Mouse (Mus musculus) natural killer cell, adult 2 months (primary cell): Measurements from ENCODE around the gene Scrn2.

Source experiments
- DNase-seq, 2 experiments: peaks; one replicate each; pipeline ENCODE4 v3.0.0; 2022; ENCODE audit warnings: low spot score in 2 of 2

The Scrn2 gene

DNA sequence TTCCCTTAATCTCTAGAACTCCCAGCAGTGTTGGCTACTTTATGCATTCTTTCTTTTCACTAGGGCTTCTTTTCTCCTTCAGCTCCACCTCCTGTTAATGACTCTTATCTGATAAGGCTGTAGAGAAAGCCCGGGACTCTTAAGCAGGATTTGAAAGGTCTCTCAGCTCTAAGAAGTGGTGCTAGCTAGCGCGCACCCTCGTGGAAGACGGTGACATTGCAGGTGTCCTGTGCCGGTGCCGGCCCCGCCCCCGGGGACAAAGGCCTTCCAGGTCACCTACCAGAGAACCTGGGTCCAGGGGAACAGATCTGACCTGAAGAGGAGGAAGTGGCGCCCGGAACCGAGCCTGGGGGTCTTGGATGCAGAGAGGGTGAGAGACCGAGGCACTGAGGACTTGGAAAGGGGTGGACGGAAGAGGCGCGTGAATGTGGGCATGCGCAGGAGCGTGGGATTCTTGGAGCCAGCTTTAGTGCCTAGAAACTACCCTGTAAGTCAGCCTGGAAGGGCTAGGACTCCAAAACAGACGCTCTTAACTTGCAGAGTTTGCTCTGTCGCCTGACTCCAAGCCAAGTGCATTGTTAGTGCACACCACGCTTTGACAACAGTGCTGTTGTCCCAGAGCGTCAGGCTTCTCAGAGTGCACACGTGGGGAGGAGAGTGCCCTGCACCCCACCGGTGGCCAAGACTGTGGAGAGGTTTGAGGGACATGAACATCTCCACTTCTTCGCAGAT lies at the start of gene Scrn2:
Gene Scrn2, plus strand, starts transcription at position 253 of the 732 bp plus-strand sequence.
- peak; percentile 81 to 85 for DNase-seq

DNA sequence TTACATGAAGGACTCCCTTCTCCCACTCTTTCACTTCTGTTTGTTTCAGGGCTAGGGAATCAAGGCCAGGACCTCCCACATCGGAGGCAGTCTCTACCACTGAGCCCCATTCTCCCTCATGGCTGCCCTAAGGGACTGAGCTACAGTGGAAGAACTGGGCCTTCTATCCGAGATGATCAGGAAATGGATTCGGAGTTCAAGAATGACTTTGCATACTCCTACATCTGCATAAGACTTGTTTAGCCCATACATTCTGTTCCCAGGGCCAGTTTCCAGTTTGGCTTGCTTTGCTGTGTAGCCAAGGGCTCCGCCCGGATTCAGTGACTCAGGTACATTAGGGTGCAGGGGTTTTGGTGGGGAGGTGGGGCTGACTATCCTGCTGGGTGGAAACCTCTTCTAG lies 49.7 kb upstream of the Scrn2 start:
- no peak for DNase-seq

DNA sequence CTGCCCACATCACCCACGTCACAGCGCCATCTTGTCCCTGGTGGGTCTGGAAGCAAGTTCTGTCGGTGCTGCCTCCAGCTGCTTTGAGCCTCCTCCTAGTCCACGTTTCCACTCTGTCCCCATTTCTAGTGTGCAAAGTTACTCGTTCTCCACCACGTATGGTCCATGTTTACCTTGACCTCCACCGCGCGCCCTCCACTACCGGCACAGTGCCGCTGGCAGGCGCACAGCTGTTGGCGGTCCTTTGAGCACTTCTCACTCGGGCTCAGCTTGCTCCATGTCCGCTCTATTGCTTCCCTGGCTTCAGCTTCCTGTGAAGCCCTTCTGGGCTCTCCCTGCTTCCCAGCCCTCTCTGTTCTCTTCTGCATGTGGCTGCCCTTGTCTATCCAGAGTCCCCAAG lies 48.3 kb upstream of the Scrn2 start:
- no peak for DNase-seq

DNA sequence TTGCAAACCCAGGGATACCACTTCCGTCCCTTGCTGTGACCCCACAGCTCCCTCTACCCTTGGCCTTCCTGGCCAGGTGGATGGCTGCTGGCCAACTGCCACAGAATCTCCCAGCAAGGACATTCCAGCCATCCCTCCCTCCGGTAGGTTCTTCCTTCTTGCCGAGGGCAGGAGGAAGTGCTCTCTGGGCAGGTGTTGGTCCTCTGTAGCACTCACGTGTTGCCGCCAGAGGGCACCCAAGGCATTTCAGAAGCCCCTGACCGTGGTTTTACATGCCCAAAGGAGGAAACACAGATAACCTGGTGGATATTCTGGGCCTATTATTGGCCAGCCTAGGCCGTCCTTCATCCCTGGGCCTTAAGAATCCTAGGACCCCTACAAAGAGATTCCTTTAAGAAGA lies 47.4 kb upstream of the Scrn2 start:
- peak; percentile 77 to 87 for DNase-seq

DNA sequence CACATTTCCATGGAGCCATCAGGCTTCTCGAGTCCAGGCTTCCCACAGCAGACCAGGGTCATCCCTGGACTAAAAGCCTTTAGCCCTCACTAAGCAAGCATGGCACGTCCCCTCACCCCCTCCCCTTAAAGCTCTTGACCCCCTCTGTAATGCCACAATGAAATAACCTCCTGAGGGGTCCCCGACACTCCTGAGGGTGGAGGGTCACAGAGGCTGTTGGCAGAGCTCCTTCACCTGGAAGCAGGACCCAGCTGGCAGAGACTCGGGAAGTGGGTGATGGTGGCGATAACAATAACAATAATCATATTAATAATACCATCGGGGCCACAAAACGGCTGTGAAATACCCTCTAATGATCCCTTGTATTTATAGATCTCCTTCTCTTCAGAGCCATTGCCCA lies 46.9 kb upstream of the Scrn2 start, which contains the start of gene Sp2:
Gene Sp2, minus strand, starts transcription at position 101 of the 400 bp plus-strand sequence.
- DNase-seq, result no peak

DNA sequence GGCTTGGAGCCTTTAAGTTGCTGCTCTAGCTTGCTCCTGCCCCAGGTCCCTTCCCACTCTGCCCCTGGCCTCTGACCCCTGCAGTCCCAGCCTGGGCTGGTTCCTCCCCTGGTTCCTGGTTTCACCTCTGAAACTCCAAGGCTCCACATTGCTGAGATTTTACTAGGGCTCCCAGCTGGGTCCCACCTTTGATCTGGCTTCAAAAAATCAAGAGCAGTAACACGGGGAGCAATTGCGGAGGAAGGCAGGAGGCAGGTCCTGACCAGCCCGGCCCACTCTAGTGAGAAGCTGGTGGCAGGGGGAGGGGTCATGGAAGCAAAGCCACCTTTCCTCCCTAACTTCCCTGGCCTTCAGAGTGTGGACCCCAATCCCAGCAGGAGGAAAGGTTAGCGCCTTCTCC lies 44.8 kb upstream of the Scrn2 start:
- DNase-seq, result no peak

DNA sequence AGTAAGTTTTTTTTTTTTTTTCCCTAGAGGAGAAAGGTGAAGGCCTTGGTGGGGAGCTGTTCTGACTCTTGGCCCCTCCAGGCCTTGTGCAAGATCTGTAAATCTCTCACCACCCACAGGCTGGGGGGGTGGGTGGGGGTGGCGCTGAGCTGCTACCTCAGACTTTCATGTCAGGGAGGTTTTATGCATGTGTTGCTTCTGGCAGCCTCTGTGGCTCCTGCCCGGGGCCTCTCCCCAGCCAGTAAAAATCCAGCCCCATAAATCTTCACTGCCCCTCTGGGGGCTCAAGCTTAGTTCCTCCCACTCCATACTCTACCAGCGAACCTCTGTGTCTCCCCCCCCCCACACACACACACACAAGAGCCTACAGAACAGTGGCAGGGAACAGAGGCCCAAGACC lies 43.3 kb upstream of the Scrn2 start:
- DNase-seq, result no peak

DNA sequence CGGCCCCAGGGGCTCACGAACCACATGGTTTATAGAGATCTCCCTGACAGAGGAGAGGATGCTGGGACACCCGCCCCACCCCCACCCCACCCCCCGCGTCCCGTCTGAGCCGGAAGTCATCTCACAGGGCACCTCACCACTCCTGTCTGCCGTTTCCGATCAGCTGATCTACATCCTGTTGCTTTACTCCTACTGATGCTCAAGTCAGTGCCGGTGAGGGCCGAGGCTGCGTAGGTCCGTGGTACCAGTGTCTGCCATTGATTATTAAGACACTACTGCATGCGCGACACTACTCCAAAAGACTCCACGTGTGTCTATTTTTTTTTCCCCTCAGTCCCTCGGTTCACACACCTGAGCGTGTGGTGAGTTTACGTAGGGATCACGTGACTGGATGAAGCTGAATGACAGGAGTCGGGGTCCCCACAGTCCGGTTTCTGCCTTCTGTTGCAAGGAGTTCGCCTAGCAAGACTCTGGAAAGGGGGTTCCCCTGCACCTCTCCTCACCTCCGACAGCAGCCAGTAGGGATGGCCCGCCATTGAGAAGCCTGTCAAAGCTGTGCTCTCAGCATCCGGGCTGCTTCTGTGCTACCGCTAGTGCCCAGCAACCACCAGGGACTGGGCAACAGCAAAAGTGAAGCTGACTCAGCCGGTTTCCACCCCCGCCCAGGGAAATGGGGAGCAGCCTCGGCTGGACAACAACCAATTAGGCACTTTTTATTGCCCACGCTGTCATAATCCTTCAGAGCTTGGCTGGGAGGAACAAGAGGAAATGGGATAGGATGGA lies 41.7 kb upstream of the Scrn2 start:
- peak; percentile 80 to 81 for DNase-seq

DNA sequence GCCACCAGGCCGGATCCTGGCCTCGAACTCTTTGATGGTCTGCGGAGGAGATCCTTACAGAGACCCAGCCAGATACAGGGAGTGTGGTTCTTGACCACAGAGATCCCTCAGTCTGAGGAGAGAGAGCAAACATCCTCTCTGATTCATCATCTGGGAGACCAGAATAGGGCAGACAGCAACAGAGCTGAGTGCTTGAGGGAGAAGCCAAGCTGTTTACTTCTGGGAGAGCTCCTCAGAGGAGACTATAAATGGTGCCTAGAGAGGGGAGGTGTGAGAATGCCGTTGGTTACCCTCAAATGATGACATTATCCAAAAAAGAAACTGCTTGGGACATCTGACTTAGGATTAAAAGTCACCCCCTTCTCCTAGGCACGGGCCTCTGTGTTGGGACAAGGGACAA lies 38.2 kb upstream of the Scrn2 start:
- DNase-seq, result no peak

DNA sequence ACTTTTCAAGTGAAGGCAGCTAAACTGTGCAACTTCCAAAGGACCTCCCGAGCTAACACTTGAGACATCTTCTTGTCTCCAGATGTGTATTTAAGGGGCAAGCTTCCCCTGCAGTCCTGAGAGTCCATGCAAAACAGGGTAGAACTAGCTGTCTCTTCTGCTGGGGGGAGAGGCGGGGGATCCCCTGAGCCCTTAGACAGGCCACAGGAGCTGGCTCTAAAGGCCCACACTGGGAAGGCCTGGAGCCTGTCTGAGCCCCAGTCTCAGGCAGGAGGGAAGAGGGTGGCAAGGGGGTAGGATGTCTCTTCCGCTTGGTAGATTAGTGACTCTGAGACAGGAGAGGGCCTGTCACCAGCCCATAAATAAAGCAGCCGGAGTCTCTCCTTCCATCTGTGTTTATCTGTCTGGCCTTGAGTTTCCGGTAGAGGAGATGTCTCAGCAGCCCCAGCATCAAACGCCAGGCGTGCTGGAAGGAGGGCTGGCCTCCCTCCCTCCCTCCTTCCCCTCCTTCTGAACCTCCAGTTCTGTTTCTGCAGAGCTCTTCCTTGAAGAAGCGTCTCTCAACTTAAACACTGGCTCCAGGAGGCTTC lies 36.9 kb upstream of the Scrn2 start:
- no peak for DNase-seq

DNA sequence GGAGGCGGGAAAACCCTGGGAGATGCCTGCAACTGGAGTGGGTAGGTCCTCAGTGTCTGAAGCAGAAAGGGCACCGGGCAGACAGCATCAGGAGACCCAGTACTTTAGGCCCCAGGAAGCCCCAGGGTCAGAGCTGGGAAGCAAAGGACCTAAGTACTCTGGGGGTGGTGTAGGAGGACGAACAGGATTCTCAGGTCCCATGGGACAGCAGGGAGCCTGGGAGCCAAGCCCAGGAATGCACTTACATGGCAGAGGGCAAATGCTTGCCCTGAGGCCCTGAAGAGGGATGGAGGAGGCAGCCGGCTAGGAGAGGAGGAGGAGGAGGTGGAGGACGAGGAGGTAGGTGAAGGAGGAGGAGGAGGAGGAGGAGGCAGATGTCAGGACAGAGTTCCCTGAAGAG lies 34.7 kb upstream of the Scrn2 start:
- no peak for DNase-seq

DNA sequence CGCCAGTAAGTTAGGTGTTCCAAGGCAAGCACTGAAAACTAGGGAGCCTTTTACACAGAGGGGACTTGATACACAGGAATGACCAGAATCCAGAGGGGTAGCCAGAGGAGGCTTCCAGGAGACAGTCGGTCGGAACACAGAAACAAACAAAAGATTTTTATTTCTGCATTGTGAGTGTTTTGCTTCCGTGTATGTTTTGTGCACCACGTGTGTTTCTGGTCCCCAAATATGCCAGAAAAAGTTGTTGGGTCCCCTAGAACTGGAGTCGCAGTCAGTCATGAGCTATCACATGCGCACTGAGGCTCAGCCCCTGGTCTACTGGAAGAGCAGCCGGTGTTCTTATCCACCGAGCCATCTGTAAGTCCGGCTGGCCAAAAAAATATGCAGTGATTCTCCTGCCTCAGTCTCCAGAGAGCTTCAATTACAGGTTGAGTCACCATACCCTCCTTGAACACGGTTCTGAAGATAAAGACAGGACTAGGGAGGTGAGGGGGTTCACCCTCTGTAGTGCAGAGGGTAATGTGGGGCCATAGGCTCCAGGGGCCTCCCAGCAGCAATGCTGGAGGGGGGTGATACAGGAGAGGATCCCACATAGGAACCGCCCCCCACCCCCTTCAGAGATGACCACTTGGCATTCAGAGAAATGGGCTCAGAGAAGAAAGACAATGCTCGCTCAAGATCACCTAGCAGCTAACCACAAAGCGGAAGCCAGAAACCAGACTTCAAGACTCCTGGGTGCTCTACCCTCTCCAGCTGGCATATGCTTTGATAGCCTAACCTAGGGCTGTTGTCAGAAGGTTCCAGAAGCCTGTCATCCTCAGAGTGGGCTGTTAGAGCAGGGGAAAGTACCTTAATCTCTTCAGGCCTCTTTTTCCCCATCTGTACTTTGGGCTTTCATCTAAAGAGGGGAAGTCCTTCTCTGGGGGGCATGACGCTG lies 33.6 kb upstream of the Scrn2 start:
- peak; percentile 55 to 62 for DNase-seq

DNA sequence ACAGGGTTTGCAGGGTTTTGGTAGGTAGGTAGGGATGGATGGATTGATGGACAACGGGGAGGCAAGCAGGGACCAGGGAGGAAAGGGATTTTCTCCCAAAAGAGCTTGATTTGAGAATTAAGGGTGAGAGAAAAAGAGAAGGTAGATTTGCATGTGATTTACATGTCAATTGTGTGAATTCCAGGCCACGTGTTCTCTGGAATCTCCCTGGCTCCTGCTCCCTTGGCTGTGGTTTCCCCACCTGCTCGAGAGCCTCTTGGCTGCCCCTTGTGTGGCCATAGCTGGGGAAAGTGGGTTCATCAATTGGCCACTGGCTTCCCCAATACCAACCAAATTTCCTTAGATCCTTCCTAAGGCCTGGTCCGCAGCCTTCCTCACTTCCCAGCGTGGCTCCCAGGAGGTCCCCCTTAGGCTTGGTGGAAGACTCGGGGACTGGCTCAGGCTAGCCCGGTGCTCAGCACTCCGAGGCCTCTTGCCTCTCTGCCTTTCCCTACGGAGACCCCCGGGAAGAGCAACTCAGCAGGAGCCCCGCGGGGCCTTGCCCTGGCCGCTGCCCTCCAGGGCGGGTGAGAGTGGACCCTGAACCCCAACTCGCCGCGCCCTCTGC lies 32.9 kb upstream of the Scrn2 start:
- no peak for DNase-seq

DNA sequence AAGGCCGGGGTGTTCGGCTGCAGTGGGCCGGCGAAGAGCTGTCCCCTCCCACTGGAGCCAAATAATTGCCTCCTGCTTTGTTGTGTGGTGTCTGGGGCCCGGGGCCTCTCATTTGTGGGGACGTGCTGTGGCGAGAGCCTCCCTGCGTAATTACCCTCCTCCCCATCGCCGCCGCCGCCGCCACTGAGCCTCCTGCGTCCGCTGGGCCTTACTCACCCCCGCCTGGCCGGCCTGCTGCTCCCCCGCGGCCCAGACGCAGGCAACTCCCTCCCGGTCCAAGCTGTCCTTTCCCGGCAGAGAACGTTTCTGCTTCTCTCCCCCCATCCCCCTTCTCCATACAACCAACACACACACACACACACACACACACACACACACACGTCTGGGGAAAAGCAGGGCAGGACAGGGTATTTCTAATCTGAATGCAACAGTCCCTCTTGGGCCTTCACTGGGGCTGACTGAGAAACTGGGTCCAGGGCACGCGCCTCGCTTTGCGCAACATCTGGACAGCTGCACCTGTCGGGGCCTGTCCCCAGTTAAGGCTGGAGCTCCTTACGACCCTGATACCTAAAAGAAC lies 32.3 kb upstream of the Scrn2 start:
- peak in 1 of 2 experiments; percentile 12 for DNase-seq

DNA sequence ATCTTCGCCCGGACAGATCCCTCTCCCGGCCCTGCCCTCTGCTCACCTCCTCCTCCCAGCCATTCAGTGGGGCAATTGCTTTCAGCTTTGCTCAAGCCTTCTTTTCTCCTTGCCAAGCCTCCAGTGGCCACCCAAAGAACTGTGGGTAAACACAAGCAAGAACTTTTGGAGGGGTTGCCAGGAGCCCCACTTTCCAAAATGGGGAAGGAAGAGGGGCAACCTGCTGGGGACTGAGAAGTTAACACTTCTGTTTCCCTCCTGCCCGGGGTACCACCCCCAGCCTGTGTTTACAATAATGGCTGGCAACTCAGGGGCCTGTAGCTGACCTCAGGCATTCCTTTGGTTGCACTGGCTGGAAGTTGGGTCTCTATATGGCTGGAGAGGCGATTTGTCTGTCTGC lies 26.6 kb upstream of the Scrn2 start:
- DNase-seq, result no peak

DNA sequence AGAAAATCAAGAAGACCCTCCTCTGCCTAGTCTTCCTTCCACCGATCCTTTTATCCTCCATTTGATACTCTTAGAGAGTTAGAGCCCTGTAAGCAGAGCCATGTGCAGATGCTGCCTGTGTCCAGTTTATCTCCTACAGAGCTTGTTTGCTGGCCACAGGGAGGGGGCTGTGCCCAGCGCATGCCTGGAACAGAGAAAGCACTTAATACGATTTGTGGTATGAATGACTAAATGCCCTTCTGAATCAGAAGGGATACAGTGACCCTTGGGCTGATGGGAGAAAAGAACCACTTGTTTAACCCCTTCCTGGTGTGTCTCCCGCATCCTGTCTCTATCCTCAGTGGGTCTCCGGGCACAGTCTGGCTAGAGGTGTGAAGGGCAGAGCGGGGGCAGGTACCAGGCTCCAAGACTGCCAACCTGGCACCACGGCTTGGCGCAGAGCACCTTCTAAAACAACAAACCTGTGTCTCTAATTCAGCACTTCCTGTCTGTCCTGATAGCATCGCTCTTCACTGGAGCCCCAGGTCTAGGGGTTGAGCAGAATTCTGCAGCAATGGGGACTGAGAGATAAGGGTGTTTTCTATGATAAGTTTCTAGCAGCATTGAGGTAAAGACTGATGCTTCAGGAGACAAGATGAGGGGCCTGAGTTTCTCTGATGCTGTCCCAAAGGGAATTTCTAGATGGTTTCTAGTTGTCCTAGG lies 22.5 kb upstream of the Scrn2 start:
- DNase-seq, result no peak

DNA sequence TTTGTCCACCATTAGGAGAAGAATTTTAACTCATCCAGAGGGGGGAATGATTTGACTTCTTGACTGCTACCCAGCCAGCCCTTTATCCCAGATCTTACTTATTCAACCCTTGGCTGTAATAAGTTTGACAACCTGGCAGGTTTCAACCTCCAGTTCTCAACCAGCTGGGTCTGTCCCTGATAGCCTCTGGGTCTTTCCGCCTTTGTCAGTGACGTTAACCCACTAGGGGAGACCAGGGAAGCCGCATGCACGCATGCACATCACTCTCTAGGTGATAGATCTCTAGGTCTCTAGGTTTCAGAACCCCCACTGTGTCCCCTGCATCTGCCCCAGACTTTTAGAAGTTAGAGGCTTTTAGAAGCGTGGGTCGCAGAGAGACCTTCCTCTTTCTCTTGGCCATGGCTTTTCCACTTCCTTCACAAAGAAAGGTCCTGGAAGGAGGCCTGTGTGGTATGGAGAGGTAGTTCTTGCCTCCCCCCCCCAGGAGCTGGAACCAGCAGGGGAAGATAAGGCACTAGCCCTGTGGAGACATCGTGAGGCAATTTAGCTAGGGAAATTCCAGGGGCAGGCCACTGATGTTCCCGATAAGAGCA lies 20.4 kb upstream of the Scrn2 start:
- no peak for DNase-seq

DNA sequence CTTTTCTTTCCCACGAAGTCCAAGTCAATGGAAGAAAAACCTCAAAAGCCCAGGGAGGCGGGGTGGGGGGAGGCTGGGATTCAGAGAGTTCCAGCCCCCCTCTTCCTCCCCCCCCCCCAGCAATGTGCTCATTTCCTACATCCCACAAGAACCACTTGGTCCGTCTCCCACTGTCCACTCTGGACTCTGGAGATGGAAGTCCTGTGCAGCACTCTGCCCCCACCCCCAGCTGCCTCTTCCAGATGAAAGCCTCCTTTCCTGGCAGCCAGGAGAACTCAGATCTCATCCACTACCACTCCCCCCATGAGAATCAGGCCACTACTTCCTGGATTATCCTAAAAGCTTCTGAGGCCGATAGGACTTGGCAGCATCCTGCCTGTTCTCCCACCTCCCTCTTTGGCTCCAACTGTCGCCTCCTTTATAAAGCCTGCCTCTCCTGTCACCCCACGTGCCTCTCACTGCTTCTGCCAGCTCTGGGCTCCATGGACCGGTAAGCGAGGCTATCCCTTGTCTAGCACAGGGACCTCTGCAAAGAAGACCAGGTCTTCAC lies 16.5 kb upstream of the Scrn2 start, which contains the start of gene Sp6:
Gene Sp6, plus strand, starts transcription at position 274 of the 550 bp plus-strand sequence.
- no peak for DNase-seq
